Mouse (Mus musculus) mouse embryonic stem cell (cell line): Measurements from ENCODE around the gene Parn.
"Not testable (repeated sequence)": the region's sequence is repeated elsewhere in the genome, so short reads cannot be mapped to it uniquely, and the experiment has no call there.

ENCODE experiments used
- in situ Hi-C, 2 experiments: fragments of 300-500 bp; cut with MboI; formaldehyde crosslinking; loops; 1 replicate in 1 of 2; 3 replicates in 1 of 2; pipeline ENCODE4 v1.14.3; 2019 to 2020; ENCODE audit warnings: low sequenced_read_pairs in 2 of 2, low pct_unique_long_range_greater_than_20kb in 1 of 2, mixed read lengths in 1 of 2; ENCODE audit not compliant: unreplicated experiment in 1 of 2

Parn gene

GRCm38 (mm10) chr16:13667878-13668343, at the start of gene Parn:
TSS of gene Parn (minus strand) at chr16:13668170.
- in situ Hi-C loops = no loop called here

GRCm38 (mm10) chr16:13716821-13717553, 49.0 kb upstream of the Parn start:
- in situ Hi-C loops = no loop called here

GRCm38 (mm10) chr16:13714910-13715309, 46.9 kb upstream of the Parn start:
- in situ Hi-C loops = no loop called here

- in situ Hi-C loops = no loop called here
Observed at GRCm38 (mm10) chr16:13704676-13705075, 36.7 kb upstream of the Parn start.

GRCm38 (mm10) chr16:13702184-13702583, 34.2 kb upstream of the Parn start:
- in situ Hi-C loops = no loop called here

- in situ Hi-C loops = loop anchor here in 1 of 2 experiments (25.0 kb wide), 1 partner anchor 463 kb away; the partner anchor contains the start of genes Marf1 and Nde1
Observed at GRCm38 (mm10) chr16:13698998-13699397, 31.0 kb upstream of the Parn start.

- in situ Hi-C loops = loop anchor here in 1 of 2 experiments (25.0 kb wide), 1 partner anchor 484 kb away; the partner anchor contains the start of genes Marf1 and Nde1
Observed at GRCm38 (mm10) chr16:13678601-13679319, 10.8 kb upstream of the Parn start.

- in situ Hi-C loops = no loop called here
Observed at GRCm38 (mm10) chr16:13674511-13674910, 6.5 kb upstream of the Parn start.

GRCm38 (mm10) chr16:13673114-13673513, 5.1 kb upstream of the Parn start:
- in situ Hi-C loops = no loop called here

GRCm38 (mm10) chr16:13672386-13672898, 4.5 kb upstream of the Parn start:
- in situ Hi-C loops = no loop called here

- in situ Hi-C loops = no loop called here
Observed at GRCm38 (mm10) chr16:13671685-13672385, 3.9 kb upstream of the Parn start, which contains the start of the genes Bfar and 3110001I22Rik. TSS of gene Bfar (plus strand) at chr16:13671858. TSS of gene 3110001I22Rik (plus strand) at chr16:13671929.

GRCm38 (mm10) chr16:13670896-13671295, 2.9 kb upstream of the Parn start:
- in situ Hi-C loops = not testable (repeated sequence)

GRCm38 (mm10) chr16:13669282-13669681, 1.3 kb upstream of the Parn start:
- in situ Hi-C loops = no loop called here

GRCm38 (mm10) chr16:13668402-13669108, 585 bp upstream of the Parn start:
- in situ Hi-C loops = no loop called here

- in situ Hi-C loops = no loop called here
Observed at GRCm38 (mm10) chr16:13660736-13661135, 7.2 kb downstream of the Parn start.

- in situ Hi-C loops = no loop called here
Observed at GRCm38 (mm10) chr16:13658886-13659285, 9.1 kb downstream of the Parn start.

GRCm38 (mm10) chr16:13645930-13646329, 22.0 kb downstream of the Parn start:
- in situ Hi-C loops = no loop called here

- in situ Hi-C loops = no loop called here
Observed at GRCm38 (mm10) chr16:13644474-13644873, 23.5 kb downstream of the Parn start.
